Mouse (Mus musculus): ENCODE data around the gene Myh7. TPM values are rescaled to one million over a fixed set of nuclear protein-coding genes. Genes with fewer than 3 reads are reported as not detected.

The Myh7 gene
- polyA plus RNA-seq, 1 experiment from 2014 or later = 16.4 TPM

DNA sequence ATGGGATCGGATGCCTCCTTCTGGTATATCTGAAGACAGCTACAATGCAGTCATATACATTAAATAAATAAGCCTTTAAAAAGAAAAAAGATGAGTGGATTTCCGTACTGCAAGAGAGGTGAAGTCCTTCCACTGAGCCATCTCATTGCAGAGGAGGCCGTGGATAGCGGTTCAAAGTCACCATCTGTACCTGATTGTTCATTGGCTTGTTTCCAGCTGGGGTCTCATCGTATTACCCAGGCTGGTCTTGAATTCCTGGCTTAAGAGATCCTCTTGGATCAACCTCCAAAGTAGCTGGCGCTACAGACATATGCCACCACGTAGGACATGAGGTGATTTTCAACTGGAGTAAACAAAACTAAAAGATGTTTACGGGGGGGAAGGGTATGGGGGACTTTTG, 11.5 kb upstream of the Myh7 start:
- Histone ChIP-seq H3K9me3 (ENCODE audit: low read length) (no peaks in the 10 kb centered on the region), H3K36me3 (ENCODE audit: insufficient read depth, low read length) (no peaks in the 10 kb centered on the region), H3K9ac (replicated peaks; ENCODE audit: low read depth) (no peak overlapping the region), H3K4me3 (ENCODE audit: low read depth, low read length) (no peak overlapping the region), H3K27ac (ENCODE audit: low read length) (no peak overlapping the region), H3K27me3 (replicated peaks; ENCODE audit: insufficient read depth, low read length) (no peaks in the 10 kb centered on the region), H3K4me2 (replicated peaks; ENCODE audit: low read depth, low read length) (no peak overlapping the region), H3K4me1 (ENCODE audit: insufficient read depth, low read depth, low read length) (peaks cover 15% of the 10 kb centered on the region)
- WGBS = 74% methylated on average over 8 of the region's 8 CpGs
- ATAC-seq (no peak), DNase-seq (ENCODE audit: low spot score) (no peak)
- TF ChIP-seq CTCF (IDR thresholded peaks at IDR 0.05) (no peak), EP300 (IDR thresholded peaks at IDR 0.05) (no peak)

DNA sequence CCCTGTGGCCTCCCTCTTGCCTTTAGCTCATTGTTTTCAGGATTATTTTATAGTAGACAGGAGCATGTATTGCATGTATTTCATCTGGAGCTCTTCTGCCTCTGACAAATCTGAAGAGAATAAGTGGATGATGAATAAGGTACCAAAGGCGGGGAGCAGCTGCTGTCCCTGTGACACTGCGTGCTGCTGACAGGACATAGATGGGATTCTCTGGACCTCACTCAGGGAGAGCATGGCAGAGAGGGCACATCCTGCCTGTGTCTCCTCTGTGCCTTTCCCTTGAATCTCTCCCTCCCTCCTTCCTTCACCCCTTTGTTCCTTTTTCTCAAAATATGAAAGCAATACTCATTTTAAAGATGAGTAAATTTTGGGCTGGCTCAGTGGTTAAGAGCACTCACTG, 11.1 kb upstream of the Myh7 start:
- no peaks in the 10 kb centered on the region for H3K27me3 ChIP-seq (replicated peaks; ENCODE audit: insufficient read depth, low read length)
- H3K4me2 ChIP-seq (replicated peaks; ENCODE audit: low read depth, low read length) = no peak overlapping the region
- no peak overlapping the region for H3K4me3 ChIP-seq (ENCODE audit: low read depth, low read length)
- no peaks in the 10 kb centered on the region for H3K9me3 ChIP-seq (ENCODE audit: low read length)
- TF ChIP-seq CTCF (IDR thresholded peaks at IDR 0.05) = no peak
- TF ChIP-seq EP300 (IDR thresholded peaks at IDR 0.05) = no peak
- DNase-seq (ENCODE audit: low spot score) = peak; percentile 29
- peak; percentile 39 for ATAC-seq
- H3K27ac ChIP-seq (ENCODE audit: low read length) = no peak overlapping the region
- no peaks in the 10 kb centered on the region for H3K36me3 ChIP-seq (ENCODE audit: insufficient read depth, low read length)
- H3K9ac ChIP-seq (replicated peaks; ENCODE audit: low read depth) = no peak overlapping the region
- 49% methylated on average over 2 of the region's 2 CpGs for WGBS
- H3K4me1 ChIP-seq (ENCODE audit: insufficient read depth, low read depth, low read length) = peaks cover 15% of the 10 kb centered on the region

DNA sequence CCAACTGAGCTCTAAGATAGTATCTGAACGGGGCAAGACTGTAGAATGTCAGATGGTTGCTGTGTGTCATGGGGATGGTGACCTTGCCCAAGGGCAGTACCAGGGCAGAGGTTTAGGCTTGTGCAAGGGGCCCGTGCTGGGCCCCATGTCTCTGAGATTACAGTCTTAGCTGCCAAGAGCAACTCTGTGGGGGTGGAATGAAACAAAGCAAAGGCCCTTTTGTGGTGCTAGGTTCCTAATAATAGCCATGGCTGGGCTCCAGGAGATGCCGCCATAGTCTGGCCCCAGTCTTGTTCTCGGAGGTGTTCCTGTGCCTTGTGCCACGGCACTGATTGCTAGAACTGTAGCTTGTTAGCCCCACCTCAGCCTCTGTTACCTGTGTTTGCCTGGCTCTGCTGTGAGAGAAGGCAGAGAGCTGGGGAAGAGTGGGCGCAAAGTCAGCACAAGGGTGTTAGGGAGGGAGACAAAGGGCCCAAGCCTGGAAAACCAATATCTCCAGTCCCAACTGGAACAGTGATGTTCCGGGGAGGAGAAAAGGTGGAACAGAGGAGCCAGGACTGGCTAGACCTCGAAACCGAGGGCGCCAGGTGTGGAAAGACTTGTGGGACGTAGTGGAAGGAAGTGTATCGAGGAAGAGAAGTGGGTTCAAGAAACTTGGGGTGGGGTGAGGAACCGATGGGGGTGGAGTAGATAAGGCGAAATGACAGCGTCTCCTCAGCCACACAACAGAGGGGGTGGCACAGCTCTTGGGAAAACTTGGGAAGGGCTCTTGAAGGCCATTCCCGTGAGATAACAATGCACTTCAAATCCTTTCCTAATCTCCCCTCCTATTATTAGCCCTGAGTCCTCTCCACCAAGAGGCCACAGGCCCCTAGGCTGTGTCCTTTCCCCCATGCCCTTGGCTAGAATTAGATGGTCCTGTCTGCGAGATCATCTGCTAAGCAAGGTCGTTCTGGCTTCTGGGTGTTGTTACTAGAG, 9.7 kb upstream of the Myh7 start:
- H3K9me3 ChIP-seq (ENCODE audit: low read length) = no peaks in the 10 kb centered on the region
- 53% methylated on average over 18 of the region's 18 CpGs for WGBS
- H3K27ac ChIP-seq (ENCODE audit: low read length) = peak overlapping the region; percentile 59
- no peak overlapping the region for H3K4me2 ChIP-seq (replicated peaks; ENCODE audit: low read depth, low read length)
- H3K4me3 ChIP-seq (ENCODE audit: low read depth, low read length) = no peak overlapping the region
- no peaks in the 10 kb centered on the region for H3K27me3 ChIP-seq (replicated peaks; ENCODE audit: insufficient read depth, low read length)
- H3K9ac ChIP-seq (replicated peaks; ENCODE audit: low read depth) = no peak overlapping the region
- peaks cover 15% of the 10 kb centered on the region for H3K4me1 ChIP-seq (ENCODE audit: insufficient read depth, low read depth, low read length)
- no peaks in the 10 kb centered on the region for H3K36me3 ChIP-seq (ENCODE audit: insufficient read depth, low read length)
- peak; percentile 66 for DNase-seq (ENCODE audit: low spot score)
- TF ChIP-seq EP300 (IDR thresholded peaks at IDR 0.05) (peak; percentile 57), CTCF (IDR thresholded peaks at IDR 0.05) (no peak)
- ATAC-seq = peak; percentile 75

DNA sequence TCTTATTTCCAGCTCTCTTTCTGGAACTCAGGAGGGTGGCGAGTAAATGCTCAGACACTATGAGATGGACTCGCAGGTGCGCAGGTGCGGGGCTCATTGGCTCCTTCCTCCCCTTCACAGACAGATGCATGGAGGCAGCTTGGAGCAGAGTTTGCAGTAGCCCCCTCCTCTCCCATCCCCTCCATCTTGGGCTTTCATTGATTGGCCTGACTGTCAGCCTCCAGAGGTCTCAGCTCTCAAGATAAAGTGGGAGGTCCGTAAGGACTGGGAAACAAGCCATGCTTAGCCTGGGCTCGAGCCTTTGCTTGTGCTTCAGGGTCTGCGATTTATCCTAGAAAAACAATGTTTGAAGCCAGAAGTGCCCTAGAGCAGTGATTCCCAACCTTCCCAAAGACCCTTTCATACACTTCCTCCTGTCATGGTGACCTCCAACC, 8.3 kb upstream of the Myh7 start:
- Histone ChIP-seq H3K27ac (ENCODE audit: low read length) (no peak overlapping the region; the same call in 1 of the 2 replicates), H3K4me2 (replicated peaks; ENCODE audit: low read depth, low read length) (0 out of 2 replicates have a peak overlapping the region, but pooled peaks have one; percentile 1), H3K4me1 (ENCODE audit: insufficient read depth, low read depth, low read length) (peaks cover 15% of the 10 kb centered on the region), H3K36me3 (ENCODE audit: insufficient read depth, low read length) (no peaks in the 10 kb centered on the region), H3K4me3 (ENCODE audit: low read depth, low read length) (no peak overlapping the region), H3K9me3 (ENCODE audit: low read length) (no peaks in the 10 kb centered on the region), H3K27me3 (replicated peaks; ENCODE audit: insufficient read depth, low read length) (no peaks in the 10 kb centered on the region), H3K9ac (replicated peaks; ENCODE audit: low read depth) (no peak overlapping the region)
- TF ChIP-seq CTCF (IDR thresholded peaks at IDR 0.05) = no peak
- TF ChIP-seq EP300 (IDR thresholded peaks at IDR 0.05) = no peak
- 20% methylated on average over 7 of the region's 7 CpGs for WGBS
- DNase-seq (ENCODE audit: low spot score) (no peak), ATAC-seq (no peak)

DNA sequence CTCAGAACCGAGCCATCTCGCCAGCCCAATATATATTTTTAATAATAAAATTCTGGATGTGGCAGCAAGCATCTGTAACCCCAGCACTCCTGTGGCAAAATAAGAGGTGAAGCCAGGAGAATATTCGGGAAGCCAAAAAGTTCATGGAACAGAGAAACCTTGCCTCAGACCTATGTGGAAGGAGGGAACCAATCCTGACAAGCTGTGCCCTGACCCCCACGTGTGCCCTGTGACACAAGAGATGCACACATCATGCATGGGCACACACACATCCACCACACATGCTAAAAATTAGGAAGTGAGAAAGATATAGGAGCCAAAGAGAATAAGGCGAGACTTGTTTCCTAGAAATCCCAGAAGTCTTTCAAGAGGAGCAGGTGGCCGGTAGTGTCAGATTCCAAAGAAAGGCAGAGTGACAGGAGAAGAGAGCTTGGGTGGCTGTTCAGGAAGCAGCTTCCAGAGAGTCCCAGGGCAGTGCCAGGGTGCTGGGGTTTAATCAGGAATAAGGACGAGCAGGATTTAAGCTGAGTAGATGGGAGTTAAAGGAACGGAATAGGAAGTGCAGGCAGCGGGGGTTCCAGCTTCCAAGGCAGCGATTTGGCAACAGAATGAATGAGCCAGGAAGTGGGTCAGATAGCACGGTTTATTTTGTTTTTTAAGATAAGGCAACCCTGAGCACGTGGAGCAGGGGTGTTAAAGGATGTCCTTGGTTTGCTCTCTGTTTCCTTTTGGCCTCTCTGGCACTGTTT, 7.7 kb upstream of the Myh7 start:
- Histone ChIP-seq H3K27me3 (replicated peaks; ENCODE audit: insufficient read depth, low read length) (no peaks in the 10 kb centered on the region), H3K4me1 (ENCODE audit: insufficient read depth, low read depth, low read length) (peaks cover 15% of the 10 kb centered on the region), H3K9me3 (ENCODE audit: low read length) (no peaks in the 10 kb centered on the region), H3K4me2 (replicated peaks; ENCODE audit: low read depth, low read length) (0 out of 2 replicates have a peak overlapping the region, but pooled peaks have one; percentile 1), H3K27ac (ENCODE audit: low read length) (no peak overlapping the region; the same call in 1 of the 2 replicates), H3K36me3 (ENCODE audit: insufficient read depth, low read length) (no peaks in the 10 kb centered on the region), H3K4me3 (ENCODE audit: low read depth, low read length) (no peak overlapping the region), H3K9ac (replicated peaks; ENCODE audit: low read depth) (no peak overlapping the region)
- DNase-seq (ENCODE audit: low spot score) (peak; percentile 32), ATAC-seq (no peak)
- TF ChIP-seq EP300 (IDR thresholded peaks at IDR 0.05) = no peak
- no peak for TF ChIP-seq CTCF (IDR thresholded peaks at IDR 0.05)
- whole genome bisulfite sequencing = 25% methylated on average over 12 of the region's 12 CpGs

DNA sequence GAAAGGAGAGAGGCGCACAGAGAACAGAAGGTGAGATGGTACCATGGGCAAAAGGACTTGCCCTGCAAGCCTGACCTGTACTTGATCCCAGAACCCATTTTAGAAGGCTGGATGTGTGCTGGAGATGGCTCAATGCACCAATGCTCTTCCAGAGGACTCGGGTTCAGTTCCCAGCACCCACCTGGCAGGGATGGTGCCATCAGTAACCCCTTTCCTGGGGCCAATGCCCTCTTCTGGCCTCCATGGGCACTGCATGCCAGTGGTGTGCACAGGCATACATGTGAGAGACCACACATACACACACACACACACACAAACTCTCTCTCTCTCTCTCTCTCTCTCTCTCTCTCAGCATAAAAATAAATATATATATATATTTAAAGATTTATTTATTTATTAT, 7.0 kb upstream of the Myh7 start:
- Histone ChIP-seq H3K4me2 (replicated peaks; ENCODE audit: low read depth, low read length) (no peak overlapping the region), H3K9ac (replicated peaks; ENCODE audit: low read depth) (no peak overlapping the region), H3K4me3 (ENCODE audit: low read depth, low read length) (no peak overlapping the region), H3K27ac (ENCODE audit: low read length) (no peak overlapping the region), H3K27me3 (replicated peaks; ENCODE audit: insufficient read depth, low read length) (no peaks in the 10 kb centered on the region), H3K9me3 (ENCODE audit: low read length) (no peaks in the 10 kb centered on the region), H3K36me3 (ENCODE audit: insufficient read depth, low read length) (no peaks in the 10 kb centered on the region), H3K4me1 (ENCODE audit: insufficient read depth, low read depth, low read length) (peaks cover 15% of the 10 kb centered on the region)
- DNase-seq (ENCODE audit: low spot score) (no peak), ATAC-seq (no peak)
- WGBS = 94% methylated on average over 2 of the region's 2 CpGs
- TF ChIP-seq CTCF (IDR thresholded peaks at IDR 0.05) (no peak), EP300 (IDR thresholded peaks at IDR 0.05) (no peak)
